Mouse (Mus musculus) lung, embryonic 14.5 days (tissue): ENCODE results near the gene Plcb4. TPM values are rescaled to one million over a fixed set of nuclear protein-coding genes. Genes with fewer than 3 reads are reported as not detected.

Source experiments
- ATAC-seq: fragments of 200-750 bp; cut with Nextera tagmentation; 2 replicates; pipeline ENCODE4 v1.8.0; 2017; ENCODE audit warnings: mild to moderate bottlenecking, moderate TSS enrichment, moderate library complexity; ENCODE audit not compliant: insufficient read depth
- DNase-seq: peaks from one replicate; pipeline ENCODE4 v3.0.0-alpha.2; 2015
- H3K27ac ChIP-seq: fragments of 300-500 bp; sonication (generic); 2 replicates; pipeline ENCODE4 v1.5.1; 2014; ENCODE audit warnings: low read depth, mild to moderate bottlenecking, moderate library complexity
- H3K27me3 ChIP-seq: fragments of 300-500 bp; sonication (generic); 2 replicates; pipeline ENCODE4 v1.6.1; 2014; ENCODE audit warnings: low read length, control low read depth; ENCODE audit not compliant: insufficient read depth
- H3K36me3 ChIP-seq: fragments of 300-500 bp; sonication (generic); 2 replicates; pipeline ENCODE4 v1.6.1; 2014; ENCODE audit warnings: control low read depth; ENCODE audit not compliant: insufficient read depth
- H3K4me1 ChIP-seq: fragments of 300-500 bp; sonication (generic); 2 replicates; pipeline ENCODE4 v1.6.1; 2014; ENCODE audit warnings: antibody characterized with exemption, control low read depth; ENCODE audit not compliant: insufficient read depth
- H3K4me2 ChIP-seq: fragments of 300-500 bp; sonication (generic); 2 replicates; pipeline ENCODE4 v1.6.1; 2014; ENCODE audit warnings: mild to moderate bottlenecking
- H3K4me3 ChIP-seq: fragments of 300-500 bp; sonication (generic); 2 replicates; pipeline ENCODE4 v1.5.1; 2014; ENCODE audit warnings: low read depth, low read length
- H3K9ac ChIP-seq: fragments of 300-500 bp; sonication (generic); 2 replicates; pipeline ENCODE4 v1.6.1; 2014
- H3K9me3 ChIP-seq: fragments of 300-500 bp; sonication (generic); 2 replicates; pipeline ENCODE4 v1.6.1; 2016; ENCODE audit warnings: low read depth, low read length, control low read depth
- CTCF ChIP-seq: IDR thresholded peaks from 2 replicates; pipeline ENCODE4 v1.5.1; 2016; ENCODE audit warnings: antibody characterized with exemption, low read depth
- WGBS: fragments of 180-500 bp; shearing (Covaris S2); extraction: QIAGEN DNeasy Blood & Tissue Kit; methylation state at CpG from one replicate; pipeline ENCODE4 v1.1.7; 2014; 5-methylcytosine and 5-hydroxymethylcytosine counted together
- polyA plus RNA-seq: library from polyadenylated mRNA; unstranded; fragments of >200 nt; fragmentation: Nextera tagmentation; extraction: Ambion mirVana; gene quantifications from 2 replicates; pipeline ENCODE4 v1.2.1, GENCODE M21; 2014

The Plcb4 gene
- polyA plus RNA-seq, 1 experiment from 2014 or later: 20.5 TPM

DNA sequence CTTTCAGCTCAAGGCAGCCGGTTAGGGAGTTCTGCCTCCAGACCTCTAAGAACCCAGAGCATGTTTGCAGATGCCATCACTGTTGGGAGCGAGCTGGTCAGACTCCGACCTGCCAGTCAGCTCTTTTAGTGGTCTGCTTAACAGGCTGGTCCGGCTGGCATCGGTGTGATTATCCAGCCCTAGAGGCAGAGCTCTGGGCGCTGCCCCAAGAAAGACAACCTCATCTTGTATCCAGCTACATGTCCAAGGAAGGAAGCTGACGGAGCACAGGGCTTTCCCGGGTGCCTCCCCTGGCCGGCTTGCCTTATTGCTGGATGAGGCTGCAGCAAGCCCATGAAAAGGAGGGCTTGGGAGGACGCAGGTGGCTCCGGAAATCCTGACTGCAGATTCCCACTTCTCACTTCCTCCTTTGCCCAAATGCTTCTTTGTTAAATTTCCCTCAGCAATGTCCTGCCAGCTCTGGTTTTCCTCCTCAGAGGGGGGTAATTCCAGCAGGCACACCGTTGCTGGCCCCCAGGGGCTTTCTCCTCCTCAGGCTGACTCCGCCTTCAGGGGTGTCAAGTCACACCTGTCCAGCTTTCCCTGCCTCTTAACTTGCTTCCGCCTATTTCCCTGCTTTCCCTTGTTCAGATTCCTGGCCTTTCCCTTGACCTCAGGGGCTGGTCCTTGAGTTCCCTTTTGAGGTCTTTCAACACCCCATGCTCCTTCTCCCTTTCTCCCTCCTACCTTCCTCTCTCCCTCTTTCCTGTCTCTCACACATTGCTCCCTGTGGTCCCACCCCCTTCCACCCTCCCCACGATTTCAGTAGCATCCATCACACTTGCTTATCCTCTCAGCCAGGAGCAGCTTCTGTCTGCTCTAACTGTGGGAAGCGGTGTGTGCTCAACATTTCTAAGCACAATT is 58.7 kb downstream of the Plcb4 start:
- Histone ChIP-seq H3K36me3 (no peaks in the 10 kb centered on the region; the same call in 1 of the 2 replicates), H3K27ac (peak overlapping the region; percentile 2; the same call in 1 of the 2 replicates), H3K9me3 (no peaks in the 10 kb centered on the region), H3K4me2 (peak overlapping the region; percentile 56), H3K27me3 (no peaks in the 10 kb centered on the region), H3K9ac (peak overlapping the region; percentile 38; the same call in 1 of the 2 replicates), H3K4me3 (no peak overlapping the region), H3K4me1 (peaks cover 11% of the 10 kb centered on the region)
- WGBS: 13% methylated on average over 16 of the region's 16 CpGs
- no peak for TF ChIP-seq CTCF
- DNase-seq: peak; percentile 49
- peak; percentile 42 for ATAC-seq

DNA sequence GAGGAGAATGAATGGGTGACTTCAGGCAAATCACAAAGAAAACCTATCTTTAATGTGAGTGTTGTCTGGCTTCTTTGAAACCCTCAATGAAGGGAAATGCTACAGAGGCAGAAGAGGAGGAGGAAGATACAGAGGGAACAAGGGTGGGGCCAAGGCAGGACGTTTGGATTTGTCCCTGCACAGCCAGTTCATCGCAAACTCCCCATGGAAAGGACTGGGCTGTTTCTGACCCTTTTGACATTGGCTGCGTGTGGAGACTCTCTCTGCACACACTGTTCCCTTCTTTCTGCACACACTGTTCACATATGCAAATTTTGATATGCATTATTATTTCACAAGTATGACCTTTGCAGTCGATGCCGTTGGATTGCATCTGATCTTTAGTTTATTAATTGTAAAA is 63.3 kb downstream of the Plcb4 start:
- Histone ChIP-seq H3K4me1 (peaks cover 6% of the 10 kb centered on the region; the same call in 1 of the 2 replicates), H3K27me3 (no peaks in the 10 kb centered on the region), H3K27ac (no peak overlapping the region), H3K9me3 (no peaks in the 10 kb centered on the region), H3K4me2 (no peak overlapping the region), H3K9ac (no peak overlapping the region), H3K36me3 (no peaks in the 10 kb centered on the region), H3K4me3 (no peak overlapping the region)
- ATAC-seq (no peak), DNase-seq (no peak)
- no peak for TF ChIP-seq CTCF
- WGBS: 61% methylated on average over 5 of the region's 5 CpGs

DNA sequence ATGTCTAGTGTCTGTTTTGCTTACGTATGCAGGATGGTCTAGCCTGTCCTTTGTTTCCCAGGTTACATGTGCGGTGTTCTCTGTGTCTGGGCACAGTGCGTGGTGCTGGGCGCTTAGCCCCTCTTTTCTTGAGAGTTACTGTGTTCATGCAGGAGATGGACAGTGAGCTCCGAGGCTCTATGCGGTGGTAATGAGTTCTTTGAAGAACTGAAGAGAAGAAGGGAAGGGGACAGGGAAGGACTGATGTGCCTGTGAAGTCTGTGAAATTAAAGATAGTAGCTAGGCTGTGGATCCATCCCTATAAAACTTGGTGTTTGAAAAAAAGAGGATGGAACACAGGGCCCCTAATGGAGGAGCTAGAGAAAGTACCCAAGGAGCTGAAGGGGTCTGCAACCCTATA is 64.6 kb downstream of the Plcb4 start:
- no peaks in the 10 kb centered on the region for H3K9me3 ChIP-seq
- DNase-seq (no peak), ATAC-seq (no peak)
- H3K36me3 ChIP-seq: no peaks in the 10 kb centered on the region
- no peaks in the 10 kb centered on the region for H3K27me3 ChIP-seq
- no peak for TF ChIP-seq CTCF
- no peak overlapping the region for H3K4me3 ChIP-seq
- no peak overlapping the region for H3K9ac ChIP-seq
- WGBS: 95% methylated on average over 6 of the region's 6 CpGs
- H3K4me2 ChIP-seq: no peak overlapping the region
- no peaks in the 10 kb centered on the region for H3K4me1 ChIP-seq
- H3K27ac ChIP-seq: no peak overlapping the region

DNA sequence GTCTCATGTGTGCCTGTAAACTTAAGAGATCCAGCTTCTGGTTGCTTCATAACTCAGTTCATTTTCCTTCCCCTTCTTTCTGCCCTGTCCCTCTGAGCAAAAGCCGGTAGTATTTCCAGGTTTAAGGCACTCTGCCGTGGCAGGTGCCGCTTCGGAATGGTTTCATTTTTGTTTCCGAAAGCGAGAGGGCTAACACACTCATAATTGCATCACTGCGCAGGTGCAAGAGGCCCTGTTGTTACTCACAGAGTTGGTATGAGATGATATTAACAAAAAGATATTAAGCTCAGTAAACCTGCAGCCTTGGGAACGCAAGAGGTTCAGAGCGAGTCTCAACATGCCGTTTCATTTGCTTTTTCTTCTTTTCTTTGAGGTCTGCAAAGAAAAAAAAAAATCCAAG is 65.7 kb downstream of the Plcb4 start:
- Histone ChIP-seq H3K36me3 (no peaks in the 10 kb centered on the region), H3K27me3 (no peaks in the 10 kb centered on the region), H3K4me2 (no peak overlapping the region), H3K4me1 (no peaks in the 10 kb centered on the region), H3K27ac (no peak overlapping the region), H3K9me3 (no peaks in the 10 kb centered on the region), H3K9ac (no peak overlapping the region), H3K4me3 (no peak overlapping the region)
- DNase-seq (no peak), ATAC-seq (no peak)
- 89% methylated on average over 10 of the region's 10 CpGs for WGBS
- TF ChIP-seq CTCF: no peak

DNA sequence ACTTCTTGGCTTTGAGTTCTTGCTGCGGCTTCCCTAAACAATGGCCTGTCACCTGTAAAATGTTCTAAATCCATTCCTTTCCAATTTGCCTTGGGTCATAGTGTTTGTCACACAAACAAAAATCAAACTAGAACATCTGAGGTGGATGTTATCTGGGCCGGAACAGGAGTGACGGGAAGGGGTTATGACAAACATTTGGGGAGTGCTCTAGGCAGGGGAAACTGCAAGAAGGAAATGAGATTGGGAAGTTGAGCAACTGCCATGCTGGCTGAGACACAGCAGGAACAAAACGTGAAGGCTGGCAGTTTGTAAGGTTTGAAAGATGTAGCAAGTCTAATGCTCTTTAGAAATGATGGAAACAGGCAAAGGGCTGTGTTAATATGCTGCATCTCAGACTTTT is 66.6 kb downstream of the Plcb4 start:
- Histone ChIP-seq H3K9me3 (no peaks in the 10 kb centered on the region), H3K27me3 (no peaks in the 10 kb centered on the region), H3K4me3 (no peak overlapping the region), H3K36me3 (no peaks in the 10 kb centered on the region), H3K27ac (peak overlapping the region; percentile 65), H3K4me2 (no peak overlapping the region), H3K4me1 (no peaks in the 10 kb centered on the region), H3K9ac (no peak overlapping the region)
- 49% methylated on average over 4 of the region's 4 CpGs for WGBS
- no peak for DNase-seq
- TF ChIP-seq CTCF: no peak
- ATAC-seq: no peak

DNA sequence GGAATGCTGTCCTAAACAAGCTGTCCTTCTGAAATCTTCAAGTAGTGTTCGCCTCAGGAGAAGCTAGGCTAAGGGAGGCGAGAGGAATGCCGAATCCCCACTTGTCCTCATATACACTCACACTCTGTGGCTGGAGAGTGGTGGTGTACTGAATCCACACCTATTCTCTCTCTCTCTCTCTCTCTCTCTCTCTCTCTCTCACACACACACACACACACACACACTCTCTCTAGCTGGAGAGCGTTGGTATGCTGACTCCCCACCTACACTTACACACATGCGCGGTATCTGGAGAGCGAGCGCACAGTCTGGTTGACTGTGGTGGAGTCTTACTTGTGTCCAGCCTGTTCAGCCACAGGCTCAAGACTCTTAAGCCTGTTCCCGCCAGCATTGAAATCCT is 68.3 kb downstream of the Plcb4 start:
- no peaks in the 10 kb centered on the region for H3K9me3 ChIP-seq
- H3K4me1 ChIP-seq: peaks cover 7% of the 10 kb centered on the region; the same call in 1 of the 2 replicates
- no peak overlapping the region for H3K4me3 ChIP-seq
- no peak for TF ChIP-seq CTCF
- H3K36me3 ChIP-seq: no peaks in the 10 kb centered on the region
- no peak for DNase-seq
- H3K4me2 ChIP-seq: no peak overlapping the region
- ATAC-seq: peak; percentile 63; the same call in 1 of the 2 replicates
- no peak overlapping the region for H3K9ac ChIP-seq
- WGBS: 58% methylated on average over 9 of the region's 9 CpGs
- no peak overlapping the region for H3K27ac ChIP-seq
- H3K27me3 ChIP-seq: no peaks in the 10 kb centered on the region

DNA sequence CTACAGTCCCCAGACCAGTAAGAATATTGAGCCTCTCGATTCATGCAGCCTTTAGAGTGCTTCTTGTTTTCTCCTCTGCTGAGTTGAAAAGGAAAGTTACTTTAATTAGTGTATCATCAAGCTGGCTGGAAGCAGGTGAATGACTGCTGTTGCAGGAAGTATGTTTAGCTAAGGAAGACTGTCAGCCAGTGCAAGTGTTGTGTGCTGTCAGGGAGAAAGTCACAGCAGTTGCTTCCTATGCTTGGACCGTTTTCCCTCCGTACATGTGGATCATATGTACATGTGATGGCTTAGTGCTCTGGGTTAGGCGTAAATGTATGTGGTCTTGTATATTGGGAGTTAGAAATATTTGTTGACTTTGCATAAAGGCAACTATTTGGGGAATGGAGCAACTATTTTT is 69.1 kb downstream of the Plcb4 start:
- ATAC-seq (no peak), DNase-seq (no peak)
- H3K27me3 ChIP-seq: no peaks in the 10 kb centered on the region
- no peaks in the 10 kb centered on the region for H3K9me3 ChIP-seq
- TF ChIP-seq CTCF: no peak
- H3K4me1 ChIP-seq: peaks cover 7% of the 10 kb centered on the region; the same call in 1 of the 2 replicates
- H3K27ac ChIP-seq: no peak overlapping the region
- H3K4me2 ChIP-seq: no peak overlapping the region
- H3K9ac ChIP-seq: no peak overlapping the region
- H3K4me3 ChIP-seq: no peak overlapping the region
- 80% methylated on average over 4 of the region's 4 CpGs for whole genome bisulfite sequencing
- H3K36me3 ChIP-seq: no peaks in the 10 kb centered on the region
